Mouse (Mus musculus) spleen, postnatal 36 days (tissue): ENCODE measurements around the gene Pnldc1.

ENCODE experiments used
- DNase-seq, 2 experiments: peaks; one replicate each; pipeline ENCODE4 v3.0.0; 2022; ENCODE audit warnings: low spot score in 2 of 2, mixed read lengths in 1 of 2

Pnldc1 gene

DNA sequence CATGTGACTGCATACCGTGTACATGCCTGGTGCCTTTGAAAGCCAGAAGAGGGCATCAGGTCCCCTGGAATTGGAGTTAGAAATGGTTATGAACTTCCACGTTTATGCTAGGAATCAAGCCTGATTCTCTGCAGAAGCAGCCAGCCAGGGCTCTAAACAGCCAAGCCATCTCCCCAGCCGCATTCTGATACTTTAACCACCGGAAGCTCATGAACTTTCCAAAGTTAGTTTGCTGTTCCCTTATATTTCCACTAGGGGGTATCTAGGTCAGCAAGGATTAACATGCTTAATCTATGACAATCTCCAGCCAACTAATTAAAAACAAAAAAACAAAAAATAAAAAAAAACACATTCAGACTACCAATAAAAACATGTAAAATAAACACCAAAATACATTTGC, 52.0 kb downstream of the Pnldc1 start:
- DNase-seq, result no peak

GRCm38 (mm10) chr17:12857395-12857794, 52.6 kb downstream of the Pnldc1 start:
- DNase-seq, result no peak

DNA sequence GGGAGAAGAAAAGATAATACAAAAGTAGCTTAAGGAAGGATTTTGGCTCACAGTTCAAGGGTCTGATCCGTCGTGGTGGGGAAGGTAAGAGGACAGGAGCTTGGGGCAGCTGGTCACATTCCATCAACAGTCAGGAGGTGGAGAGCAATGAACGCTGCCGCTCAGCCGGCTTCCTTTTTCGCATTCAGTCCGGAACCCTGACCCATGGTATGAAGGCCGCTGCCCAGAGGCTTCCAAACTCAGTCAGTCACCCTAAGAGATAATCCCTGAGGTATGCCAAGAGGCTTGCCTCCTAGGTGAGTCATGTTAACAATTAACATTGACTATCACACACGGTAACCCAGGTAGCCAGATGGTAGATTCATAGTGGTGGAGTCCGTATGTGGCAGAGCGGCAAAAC, 55.6 kb downstream of the Pnldc1 start:
- DNase-seq, result no peak

- no peak for DNase-seq
Observed at GRCm38 (mm10) chr17:12853821-12854220, 56.2 kb downstream of the Pnldc1 start.

- DNase-seq, result no peak
Observed at GRCm38 (mm10) chr17:12851689-12852088, 58.3 kb downstream of the Pnldc1 start.

DNA sequence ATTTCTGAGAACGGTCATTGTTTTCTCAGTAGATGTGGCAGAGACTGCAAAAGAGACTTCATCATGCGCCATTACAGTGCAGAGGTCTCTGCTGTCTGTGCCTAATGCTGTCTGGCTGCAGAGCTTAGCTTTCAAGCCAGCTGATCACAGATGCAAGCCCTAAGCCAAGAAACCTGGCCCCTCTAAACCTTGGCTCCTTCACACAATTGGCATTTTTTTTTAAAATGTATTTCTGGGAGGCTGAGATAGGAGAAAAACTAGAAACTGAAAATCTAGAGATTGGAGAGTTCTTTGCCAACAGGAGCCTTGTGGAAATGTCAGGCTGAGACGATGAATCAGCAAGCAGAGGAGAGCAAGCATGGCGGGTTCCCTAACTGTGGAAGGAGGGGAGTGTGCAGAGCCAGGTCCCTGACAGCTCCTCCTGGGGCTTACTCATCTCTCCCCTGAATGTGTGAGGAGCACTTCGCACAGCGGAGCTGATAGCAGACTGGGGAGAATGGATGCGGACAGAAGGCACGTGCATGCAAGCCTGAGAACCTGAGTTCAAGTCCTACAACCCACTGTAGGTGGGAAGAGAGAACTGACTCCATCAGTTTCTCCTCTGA, 60.1 kb downstream of the Pnldc1 start:
- DNase-seq, result no peak

DNA sequence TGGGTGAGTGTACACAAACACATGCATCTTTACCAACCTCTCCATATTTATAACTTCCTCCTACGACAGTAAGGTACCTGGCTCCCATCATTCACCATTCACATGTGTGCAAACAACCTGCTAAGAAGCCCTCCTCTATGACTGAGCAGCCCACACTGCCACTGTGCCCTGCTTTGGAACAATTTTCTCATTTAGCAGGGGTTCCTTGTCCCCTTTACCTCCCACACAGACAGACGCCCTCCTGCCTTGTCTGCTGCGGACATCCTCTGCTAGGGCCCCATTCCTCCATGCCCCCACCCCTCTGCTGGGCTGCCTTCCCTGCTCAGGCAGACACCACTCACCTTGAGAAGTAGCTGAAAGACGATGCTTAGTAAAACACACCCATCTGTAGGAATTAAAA, 62.3 kb downstream of the Pnldc1 start:
- no peak for DNase-seq

GRCm38 (mm10) chr17:12846474-12846873, 63.6 kb downstream of the Pnldc1 start:
- DNase-seq, result no peak

DNA sequence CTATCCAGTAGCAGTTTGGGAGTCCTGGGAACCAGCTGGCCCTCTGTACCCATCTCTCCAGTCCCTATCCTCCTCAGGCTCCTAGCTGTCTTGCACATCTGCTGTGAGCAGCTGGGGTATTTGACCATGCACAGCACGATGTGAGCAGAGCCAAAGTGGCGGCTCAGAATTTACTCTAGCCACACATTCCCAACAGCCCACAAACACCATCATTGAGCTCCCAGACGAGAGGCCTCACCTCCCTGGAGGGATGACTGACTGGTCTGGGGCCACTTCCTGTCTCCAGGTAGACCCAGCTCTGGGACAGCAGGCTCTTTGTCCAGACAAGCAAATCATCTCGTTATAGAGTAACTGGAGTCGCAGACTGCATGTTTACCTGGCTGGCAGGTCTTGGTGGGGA, 64.2 kb downstream of the Pnldc1 start:
- DNase-seq, result no peak

GRCm38 (mm10) chr17:12844540-12844939, 65.5 kb downstream of the Pnldc1 start:
- DNase-seq, result no peak

- no peak for DNase-seq
Observed at GRCm38 (mm10) chr17:12843826-12844225, 66.2 kb downstream of the Pnldc1 start.

DNA sequence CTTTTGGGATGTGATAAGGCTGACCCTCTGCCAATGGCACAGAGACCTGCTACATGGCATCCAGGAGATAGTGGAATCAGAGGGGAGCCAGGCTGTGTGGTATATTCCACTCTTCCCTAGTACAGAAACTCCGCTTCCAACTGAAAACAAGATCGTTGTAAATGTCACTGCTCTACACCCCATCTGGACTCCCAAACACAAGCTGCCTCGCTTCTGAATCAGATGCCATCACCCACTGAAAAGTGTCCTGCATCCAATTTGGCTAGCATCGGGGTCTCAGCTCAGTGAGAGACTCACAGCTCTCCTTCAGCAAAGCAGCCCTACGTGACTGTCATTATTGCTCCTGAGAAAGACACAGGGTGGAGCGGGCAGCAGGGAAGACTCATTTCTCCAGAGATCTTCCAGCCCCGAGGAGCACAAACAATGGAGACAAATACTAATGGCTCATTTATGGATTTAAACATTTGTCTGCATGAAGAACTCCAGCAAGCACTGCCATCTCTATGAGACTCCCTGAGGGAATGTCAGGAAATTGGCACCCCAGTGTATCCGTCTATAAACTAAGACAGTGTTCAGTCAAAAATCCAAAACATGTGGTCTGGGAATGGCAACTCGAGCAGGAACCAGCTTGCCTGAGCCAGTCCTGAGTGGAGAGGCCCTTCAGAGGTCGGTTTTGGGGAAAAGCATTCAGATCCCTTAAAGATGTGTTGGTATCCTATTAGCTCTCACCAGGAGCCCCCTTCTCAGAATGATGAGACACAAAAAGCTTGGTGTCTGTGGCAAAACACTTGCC, 70.4 kb downstream of the Pnldc1 start:
- DNase-seq, result no peak
